Mouse (Mus musculus) liver, postnatal 0 days (tissue): Measurements from ENCODE around the gene Zdhhc19. TPM values are rescaled to one million over a fixed set of nuclear protein-coding genes. Genes with fewer than 3 reads are reported as not detected.

Experiments used
- ATAC-seq: fragments of 200-750 bp; cut with Nextera tagmentation; 2 replicates; pipeline ENCODE4 v1.8.0; 2017; ENCODE audit warnings: mild to moderate bottlenecking, moderate library complexity
- DNase-seq: peaks from one replicate; pipeline ENCODE4 v3.0.0-alpha.2; 2016
- H3K27ac ChIP-seq: fragments of 300-500 bp; sonication (generic); 2 replicates; pipeline ENCODE4 v1.5.1; 2014; ENCODE audit warnings: antibody characterized with exemption, moderate library complexity, mild to moderate bottlenecking, low read depth
- H3K27me3 ChIP-seq: fragments of 300-500 bp; sonication (generic); 2 replicates; pipeline ENCODE4 v1.6.1; 2014; ENCODE audit warnings: low read length, control low read depth, mixed read lengths; ENCODE audit not compliant: insufficient read depth
- H3K36me3 ChIP-seq: fragments of 300-500 bp; sonication (generic); replicated peaks from 2 replicates; pipeline ENCODE4 v1.6.1; 2014; ENCODE audit warnings: mild to moderate bottlenecking, control low read depth, low read length, moderate library complexity, mixed read lengths; ENCODE audit not compliant: insufficient read depth
- H3K4me1 ChIP-seq: fragments of 300-500 bp; sonication (generic); 2 replicates; pipeline ENCODE4 v1.6.1; 2014; ENCODE audit warnings: antibody characterized with exemption, mild to moderate bottlenecking, control low read depth; ENCODE audit not compliant: insufficient read depth
- H3K4me2 ChIP-seq: fragments of 300-500 bp; sonication (generic); 2 replicates; pipeline ENCODE4 v1.6.1; 2014; ENCODE audit warnings: low read depth, mild to moderate bottlenecking, low read length, moderate library complexity, mixed read lengths
- H3K4me3 ChIP-seq: fragments of 300-500 bp; sonication (generic); 2 replicates; pipeline ENCODE4 v1.5.1; 2014; ENCODE audit warnings: low read depth, low read length
- H3K9ac ChIP-seq: fragments of 300-500 bp; sonication (generic); replicated peaks from 2 replicates; pipeline ENCODE4 v1.6.1; 2014; ENCODE audit warnings: mild to moderate bottlenecking, moderate library complexity
- H3K9me3 ChIP-seq: fragments of 300-500 bp; sonication (generic); 2 replicates; pipeline ENCODE4 v1.6.1; 2016; ENCODE audit warnings: mild to moderate bottlenecking, control low read depth, low read length, mixed read lengths
- CTCF ChIP-seq: sonication (generic); IDR thresholded peaks from 2 replicates; pipeline ENCODE4 v1.5.1; 2016; ENCODE audit warnings: antibody characterized with exemption, low read depth
- EP300 ChIP-seq: IDR thresholded peaks from 2 replicates; pipeline ENCODE4 v1.6.1; 2016; ENCODE audit warnings: antibody characterized with exemption, low read depth, mild to moderate bottlenecking
- WGBS: fragments of 180-500 bp; shearing (Covaris S2); extraction: QIAGEN DNeasy Blood & Tissue Kit; methylation state at CpG from one replicate; pipeline ENCODE4 v1.1.7; 2014; ENCODE audit not compliant: insufficient replicate concordance; 5-methylcytosine and 5-hydroxymethylcytosine counted together
- polyA plus RNA-seq: library from polyadenylated mRNA; unstranded; fragments of >200 nt; fragmentation: Nextera tagmentation; extraction: Ambion mirVana; gene quantifications from 2 replicates; pipeline ENCODE4 v1.2.1, GENCODE M21; 2015

The Zdhhc19 gene
- not detected in 2 replicates for polyA plus RNA-seq

DNA sequence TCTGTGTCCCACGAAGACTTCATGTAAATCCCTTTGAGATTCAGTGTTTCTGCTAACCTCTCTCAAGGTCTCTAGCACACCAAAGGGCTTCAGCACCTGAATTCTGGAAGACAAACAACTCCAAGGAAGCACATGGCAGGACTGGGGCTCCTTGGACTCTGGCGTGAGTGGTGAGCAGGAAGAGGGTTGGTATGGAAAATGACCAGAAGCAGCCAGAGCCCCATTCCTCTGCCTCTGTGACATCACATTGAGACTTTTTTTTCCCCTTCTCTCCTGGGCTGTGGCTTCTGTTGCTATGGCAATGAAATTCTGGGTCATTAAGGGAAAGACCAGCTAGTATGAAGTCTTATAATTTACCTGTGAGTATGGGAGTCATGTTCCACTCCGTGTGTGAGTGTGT, at the start of gene Zdhhc19:
Zdhhc19 (plus strand) TSS at position 301 of the 400 bp plus-strand sequence.
- WGBS: 67% methylated on average over 3 of the region's 3 CpGs
- Histone ChIP-seq H3K4me3 (no peak within 1 kb of the TSS), H3K4me2 (no peak within 1 kb of the TSS)

DNA sequence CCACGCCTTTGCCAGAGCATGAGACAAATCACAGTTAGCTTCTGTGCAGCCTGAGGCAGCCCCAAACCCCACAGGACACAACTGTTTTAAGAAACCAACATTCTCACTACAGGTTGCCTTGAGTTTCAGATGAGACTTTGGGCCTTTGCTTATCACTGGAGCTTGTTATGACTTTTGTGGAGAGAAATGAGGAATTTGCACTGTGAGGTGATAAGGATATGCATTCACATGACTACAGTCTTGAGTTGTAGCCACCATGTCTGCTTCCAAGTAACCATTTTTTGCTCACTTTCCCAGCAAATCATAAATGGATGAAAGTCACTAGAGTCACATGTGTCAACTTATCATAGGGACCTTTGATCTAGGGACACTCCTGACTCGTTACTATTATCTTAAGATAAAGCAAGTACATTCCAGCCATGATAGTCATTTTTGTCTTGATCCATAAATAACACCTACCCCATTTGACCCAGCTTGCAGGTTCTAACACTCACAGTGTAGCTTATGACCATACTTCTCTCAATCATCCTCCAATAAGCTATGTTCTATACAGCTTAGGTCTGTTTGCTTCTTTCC, 49.4 kb upstream of the Zdhhc19 start:
- H3K9me3 ChIP-seq: no peaks in the 10 kb centered on the region
- WGBS: 64% methylated on average over 2 of the region's 2 CpGs
- H3K36me3 ChIP-seq: peaks cover 2% of the 10 kb centered on the region; the same call in 1 of the 2 replicates
- TF ChIP-seq EP300: no peak
- TF ChIP-seq CTCF: no peak
- H3K4me2 ChIP-seq: no peak overlapping the region
- ATAC-seq (no peak), DNase-seq (no peak)
- no peaks in the 10 kb centered on the region for H3K27me3 ChIP-seq
- no peak overlapping the region for H3K27ac ChIP-seq
- H3K9ac ChIP-seq: no peak overlapping the region
- H3K4me1 ChIP-seq: peaks cover 53% of the 10 kb centered on the region
- no peak overlapping the region for H3K4me3 ChIP-seq

More for the DNA sequence above, at the start of gene Zdhhc19:
- Histone ChIP-seq H3K27me3 (no peaks in the 10 kb centered on the region), H3K9me3 (no peaks in the 10 kb centered on the region), H3K9ac (no peak within 1 kb of the TSS), H3K27ac (no peak within 1 kb of the TSS), H3K4me1 (peaks cover 3% of the 10 kb centered on the region; the same call in 1 of the 2 replicates), H3K36me3 (no peaks in the 10 kb centered on the region)
- ATAC-seq: no peak
- TF ChIP-seq CTCF: no peak
- no peak for TF ChIP-seq EP300
- no peak for DNase-seq

GRCm38 (mm10) chr16:32449665-32450064, 46.4 kb upstream of the Zdhhc19 start:
- WGBS: 46% methylated on average over 3 of the region's 3 CpGs
- Histone ChIP-seq H3K4me2 (peak overlapping the region; percentile 68), H3K27me3 (no peaks in the 10 kb centered on the region), H3K9ac (peak overlapping the region; percentile 35; the same call in 1 of the 2 replicates), H3K27ac (peak overlapping the region; percentile 85), H3K9me3 (no peaks in the 10 kb centered on the region), H3K4me1 (peaks cover 52% of the 10 kb centered on the region), H3K36me3 (peaks cover 22% of the 10 kb centered on the region), H3K4me3 (peak overlapping the region; percentile 17; the same call in 1 of the 2 replicates)
- ATAC-seq: peak; percentile 87
- TF ChIP-seq CTCF: no peak
- TF ChIP-seq EP300: peak; percentile 88
- DNase-seq: peak; percentile 40

DNA sequence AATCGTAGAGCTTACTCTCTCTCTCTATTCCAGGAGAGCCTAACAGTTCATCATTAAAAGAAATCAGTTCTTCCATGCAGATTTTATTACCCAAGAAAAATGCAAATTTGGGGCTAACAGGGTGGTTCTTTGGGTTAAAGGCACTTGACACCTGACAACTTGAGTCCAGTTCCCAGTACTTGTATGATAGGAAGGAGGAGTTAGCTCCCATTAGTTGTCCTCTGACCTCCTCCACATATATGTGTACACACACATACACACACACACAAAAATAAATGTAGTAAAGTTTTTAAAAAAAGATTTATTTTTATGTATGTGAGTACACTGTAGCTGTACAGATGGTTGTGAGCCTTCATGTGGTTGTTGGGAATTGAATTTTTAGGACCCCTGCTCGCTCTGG, 45.9 kb upstream of the Zdhhc19 start:
- DNase-seq (no peak), ATAC-seq (0 out of 2 replicates have a peak, but pooled peaks have one; percentile 12)
- Histone ChIP-seq H3K36me3 (peaks cover 26% of the 10 kb centered on the region), H3K27me3 (no peaks in the 10 kb centered on the region), H3K4me1 (peaks cover 51% of the 10 kb centered on the region), H3K4me3 (peak overlapping the region; percentile 17; the same call in 1 of the 2 replicates), H3K4me2 (peak overlapping the region; percentile 68), H3K9ac (peak overlapping the region; percentile 3; the same call in 1 of the 2 replicates), H3K9me3 (no peaks in the 10 kb centered on the region), H3K27ac (peak overlapping the region; percentile 85)
- 89% methylated on average over 2 of the region's 2 CpGs for WGBS
- TF ChIP-seq CTCF: no peak
- TF ChIP-seq EP300: no peak

GRCm38 (mm10) chr16:32453102-32453501, 43.0 kb upstream of the Zdhhc19 start:
- peak; percentile 75 for ATAC-seq
- Histone ChIP-seq H3K27ac (peak overlapping the region; percentile 79), H3K4me3 (no peak overlapping the region), H3K4me2 (peak overlapping the region; percentile 32; the same call in 1 of the 2 replicates), H3K27me3 (no peaks in the 10 kb centered on the region), H3K9me3 (no peaks in the 10 kb centered on the region), H3K4me1 (peaks cover 46% of the 10 kb centered on the region), H3K9ac (no peak overlapping the region), H3K36me3 (peaks cover 42% of the 10 kb centered on the region)
- WGBS: 73% methylated on average over 8 of the region's 8 CpGs
- TF ChIP-seq EP300: peak; percentile 39; the same call in 1 of the 2 replicates
- TF ChIP-seq CTCF: no peak
- peak; percentile 68 for DNase-seq

- Histone ChIP-seq H3K27ac (peak overlapping the region; percentile 56; the same call in 1 of the 2 replicates), H3K4me3 (no peak overlapping the region), H3K9ac (no peak overlapping the region), H3K27me3 (no peaks in the 10 kb centered on the region), H3K36me3 (peaks cover 52% of the 10 kb centered on the region), H3K4me1 (peaks cover 32% of the 10 kb centered on the region), H3K9me3 (no peaks in the 10 kb centered on the region), H3K4me2 (no peak overlapping the region)
- TF ChIP-seq CTCF (no peak), EP300 (no peak)
- WGBS: 96% methylated on average over 5 of the region's 5 CpGs
- DNase-seq: no peak
- ATAC-seq: no peak
These were observed 41.4 kb upstream of the Zdhhc19 start for GRCm38 (mm10) chr16:32454646-32455045.
